Mouse (Mus musculus): ENCODE results near the gene Zfyve27.
A peak's percentile ranks its signal among the peaks of the same experiment; 100 is the strongest.

The Zfyve27 gene

GRCm38 (mm10) chr19:42177461-42177860, 13.7 kb downstream of the Zfyve27 start:
- no peak for DNase-seq (ENCODE audit: low read depth, low spot score)

- DNase-seq (ENCODE audit: low read depth, low spot score) = no peak
These were observed 15.6 kb downstream of the Zfyve27 start for GRCm38 (mm10) chr19:42179356-42179755.

GRCm38 (mm10) chr19:42182673-42183072, 18.9 kb downstream of the Zfyve27 start:
- DNase-seq (ENCODE audit: low read depth, low spot score) = no peak

- DNase-seq (ENCODE audit: low read depth, low spot score) = no peak
These were observed 26.0 kb downstream of the Zfyve27 start for GRCm38 (mm10) chr19:42189735-42190134.

- peak; percentile 66 for DNase-seq (ENCODE audit: low read depth, low spot score)
These were observed 26.7 kb downstream of the Zfyve27 start for GRCm38 (mm10) chr19:42190494-42190893.

GRCm38 (mm10) chr19:42193311-42193710, 29.6 kb downstream of the Zfyve27 start:
- DNase-seq (ENCODE audit: low read depth, low spot score) = no peak

GRCm38 (mm10) chr19:42196378-42196777, 32.6 kb downstream of the Zfyve27 start:
- no peak for DNase-seq (ENCODE audit: low read depth, low spot score)

- DNase-seq (ENCODE audit: low read depth, low spot score) = no peak
These were observed 33.3 kb downstream of the Zfyve27 start for GRCm38 (mm10) chr19:42197066-42197465.

GRCm38 (mm10) chr19:42198026-42198425, 34.3 kb downstream of the Zfyve27 start:
- DNase-seq (ENCODE audit: low read depth, low spot score) = no peak

GRCm38 (mm10) chr19:42201696-42202381, 38.1 kb downstream of the Zfyve27 start, which contains the start of gene Sfrp5:
TSS of gene Sfrp5 (minus strand) at chr19:42202252.
- DNase-seq (ENCODE audit: low read depth, low spot score) = no peak

- no peak for DNase-seq (ENCODE audit: low read depth, low spot score)
These were observed 38.7 kb downstream of the Zfyve27 start for GRCm38 (mm10) chr19:42202467-42202866.

- DNase-seq (ENCODE audit: low read depth, low spot score) = no peak
These were observed 40.6 kb downstream of the Zfyve27 start for GRCm38 (mm10) chr19:42204306-42204705.

- peak; percentile 50 for DNase-seq (ENCODE audit: low read depth, low spot score)
These were observed 41.5 kb downstream of the Zfyve27 start for GRCm38 (mm10) chr19:42205201-42205600.

- DNase-seq (ENCODE audit: low read depth, low spot score) = no peak
These were observed 45.7 kb downstream of the Zfyve27 start for GRCm38 (mm10) chr19:42209485-42209884.

GRCm38 (mm10) chr19:42209976-42210375, 46.2 kb downstream of the Zfyve27 start:
- DNase-seq (ENCODE audit: low read depth, low spot score) = no peak

GRCm38 (mm10) chr19:42211936-42212335, 48.2 kb downstream of the Zfyve27 start:
- DNase-seq (ENCODE audit: low read depth, low spot score) = no peak

GRCm38 (mm10) chr19:42214601-42215000, 50.9 kb downstream of the Zfyve27 start:
- no peak for DNase-seq (ENCODE audit: low read depth, low spot score)

- no peak for DNase-seq (ENCODE audit: low read depth, low spot score)
These were observed 53.1 kb downstream of the Zfyve27 start for GRCm38 (mm10) chr19:42216699-42217373.

GRCm38 (mm10) chr19:42217374-42217763, 53.6 kb downstream of the Zfyve27 start:
- no peak for DNase-seq (ENCODE audit: low read depth, low spot score)

GRCm38 (mm10) chr19:42226451-42226850, 62.7 kb downstream of the Zfyve27 start:
- DNase-seq (ENCODE audit: low read depth, low spot score) = no peak

- DNase-seq (ENCODE audit: low read depth, low spot score) = no peak
These were observed 65.9 kb downstream of the Zfyve27 start for GRCm38 (mm10) chr19:42229499-42230287.

- DNase-seq (ENCODE audit: low read depth, low spot score) = no peak
These were observed 66.5 kb downstream of the Zfyve27 start for GRCm38 (mm10) chr19:42230288-42230568.

GRCm38 (mm10) chr19:42230986-42231385, 67.2 kb downstream of the Zfyve27 start:
- DNase-seq (ENCODE audit: low read depth, low spot score) = no peak
